Mouse (Mus musculus) hindbrain, embryonic 14.5 days (tissue): ENCODE results near the gene Ccpg1os. TPM values are rescaled to one million over a fixed set of nuclear protein-coding genes. Genes with fewer than 3 reads are reported as not detected.

Experiments used
- ATAC-seq: fragments of 200-750 bp; cut with Nextera tagmentation; 2 replicates; pipeline ENCODE4 v1.8.0; 2017; ENCODE audit warnings: moderate number of reproducible peaks, mild to moderate bottlenecking, moderate TSS enrichment, moderate library complexity; ENCODE audit not compliant: low FRiP score
- DNase-seq: peaks from one replicate; pipeline ENCODE4 v3.0.0-alpha.2; 2015; ENCODE audit warnings: low spot score
- H3K27ac ChIP-seq: fragments of 300-500 bp; sonication (generic); 2 replicates; pipeline ENCODE4 v1.5.1; 2014; ENCODE audit warnings: mild to moderate bottlenecking, moderate library complexity
- H3K27me3 ChIP-seq: fragments of 300-500 bp; sonication (generic); 2 replicates; pipeline ENCODE4 v1.6.1; 2014; ENCODE audit warnings: mild to moderate bottlenecking, low read length, mixed read lengths; ENCODE audit not compliant: control insufficient read depth, insufficient read depth
- H3K36me3 ChIP-seq: fragments of 300-500 bp; sonication (generic); replicated peaks from 2 replicates; pipeline ENCODE4 v1.6.1; 2014; ENCODE audit not compliant: control insufficient read depth, insufficient read depth
- H3K4me1 ChIP-seq: fragments of 300-500 bp; sonication (generic); replicated peaks from 2 replicates; pipeline ENCODE4 v1.6.1; 2014; ENCODE audit warnings: antibody characterized with exemption, low read length, mixed read lengths; ENCODE audit not compliant: control insufficient read depth, insufficient read depth
- H3K4me2 ChIP-seq: fragments of 300-500 bp; sonication (generic); replicated peaks from 2 replicates; pipeline ENCODE4 v1.6.1; 2014; ENCODE audit warnings: mild to moderate bottlenecking, moderate library complexity
- H3K4me3 ChIP-seq: fragments of 300-500 bp; sonication (generic); replicated peaks from 2 replicates; pipeline ENCODE4 v1.5.1; 2014; ENCODE audit warnings: mild to moderate bottlenecking, low read length
- H3K9ac ChIP-seq: fragments of 300-500 bp; sonication (generic); 2 replicates; pipeline ENCODE4 v1.6.1; 2014
- H3K9me3 ChIP-seq: fragments of 300-500 bp; sonication (generic); 2 replicates; pipeline ENCODE4 v1.6.1; 2016; ENCODE audit warnings: low read length; ENCODE audit not compliant: control insufficient read depth
- WGBS: fragments of 180-500 bp; shearing (Covaris S2); extraction: QIAGEN DNeasy Blood & Tissue Kit; methylation state at CpG from one replicate; pipeline ENCODE4 v1.1.7; 2014; 5-methylcytosine and 5-hydroxymethylcytosine counted together
- microRNA-seq: library from miRNA; unstranded; fragments of <30 nt; microRNA quantifications from one replicate; pipeline ENCODE4, GENCODE M21; 2016
- polyA plus RNA-seq: library from polyadenylated mRNA; unstranded; fragments of >200 nt; fragmentation: Nextera tagmentation; extraction: Ambion mirVana; gene quantifications from 2 replicates; pipeline ENCODE4 v1.2.1, GENCODE M21; 2014

Ccpg1os gene
- polyA plus RNA-seq, 1 experiment from 2014 or later = 27.1 TPM

- Histone ChIP-seq H3K9me3 (no peaks in the 10 kb centered on the region), H3K27ac (no peak overlapping the region)
- DNase-seq = no peak
Measured at GRCm38 (mm10) chr9:72936301-72936700, 48.9 kb downstream of the Ccpg1os start.

GRCm38 (mm10) chr9:72935309-72935708 is 49.9 kb downstream of the Ccpg1os start:
- H3K4me3 ChIP-seq = no peak overlapping the region
- H3K9me3 ChIP-seq = no peaks in the 10 kb centered on the region
- DNase-seq = no peak
- no peak for ATAC-seq
- H3K4me2 ChIP-seq = no peak overlapping the region
- no peaks in the 10 kb centered on the region for H3K4me1 ChIP-seq
- no peak overlapping the region for H3K27ac ChIP-seq
- 0 out of 2 replicates have a peak, but pooled peaks cover 8% of the 10 kb centered on the region for H3K36me3 ChIP-seq
- WGBS = 92% methylated on average over 4 of the region's 4 CpGs
- no peaks in the 10 kb centered on the region for H3K27me3 ChIP-seq
- H3K9ac ChIP-seq = no peak overlapping the region

More at GRCm38 (mm10) chr9:72936301-72936700, 48.9 kb downstream of the Ccpg1os start:
- Histone ChIP-seq H3K27me3 (no peaks in the 10 kb centered on the region), H3K4me3 (no peak overlapping the region), H3K4me2 (no peak overlapping the region), H3K4me1 (no peaks in the 10 kb centered on the region), H3K9ac (no peak overlapping the region), H3K36me3 (0 out of 2 replicates have a peak, but pooled peaks cover 8% of the 10 kb centered on the region)
- 75% methylated on average over 2 of the region's 2 CpGs for WGBS
- ATAC-seq = no peak

GRCm38 (mm10) chr9:72931166-72931790 is 53.9 kb downstream of the Ccpg1os start:
- ATAC-seq = no peak
- H3K4me1 ChIP-seq = peaks cover 19% of the 10 kb centered on the region

More at GRCm38 (mm10) chr9:72931166-72931790, 53.9 kb downstream of the Ccpg1os start:
- Histone ChIP-seq H3K9me3 (no peaks in the 10 kb centered on the region), H3K4me3 (no peak overlapping the region), H3K4me2 (no peak overlapping the region), H3K9ac (no peak overlapping the region), H3K27me3 (no peaks in the 10 kb centered on the region), H3K27ac (no peak overlapping the region), H3K36me3 (0 out of 2 replicates have a peak, but pooled peaks cover 10% of the 10 kb centered on the region)
- DNase-seq = no peak
- WGBS = 83% methylated on average over 13 of the region's 13 CpGs

Small RNA genes lying within 50 kb of the gene (microRNA-seq; reads per million reads assigned to microRNA genes)
- gene Gm27353 = not detected

Other genes starting within 250 kb of the Ccpg1os start
- 0.82 and 0.98 TPM in 2 replicates for gene Prtg, start 178.5 kb downstream of the Ccpg1os start, polyA plus RNA-seq
- gene Pygo1, start 59.7 kb downstream of the Ccpg1os start, polyA plus RNA-seq = 18.1 and 18.3 TPM in 2 replicates
- 2.2 and 2.9 TPM in 2 replicates for gene Dyx1c1, start 26.6 kb downstream of the Ccpg1os start, polyA plus RNA-seq
- 0.31 TPM in 1 of 2 replicates, not detected in the other for gene Gm44503, start 26.5 kb downstream of the Ccpg1os start, polyA plus RNA-seq
- 42.3 and 49.7 TPM in 2 replicates for gene Ccpg1, start within 50 bp of the Ccpg1os start, polyA plus RNA-seq
- 13.2 and 21.0 TPM in 2 replicates for gene Pigb, start 55.0 kb upstream of the Ccpg1os start, polyA plus RNA-seq
- 1.0 and 1.1 TPM in 2 replicates for gene Rab27a, start 59.5 kb upstream of the Ccpg1os start, polyA plus RNA-seq
- 0.21 TPM in 1 of 2 replicates, not detected in the other for gene Khdc3, start 116.5 kb upstream of the Ccpg1os start, polyA plus RNA-seq
- gene Gm20509, start 117.1 kb upstream of the Ccpg1os start, polyA plus RNA-seq = not detected in 2 replicates
- gene Rsl24d1, start 128.0 kb upstream of the Ccpg1os start, polyA plus RNA-seq = 104 and 108 TPM in 2 replicates